Mouse (Mus musculus): ENCODE results near the gene Olfr109. TPM values are rescaled to one million over a fixed set of nuclear protein-coding genes. Genes with fewer than 3 reads are reported as not detected.

Gene Olfr109
- polyA plus RNA-seq (2012; rRNA removed) = not detected in 2 replicates

GRCm38 (mm10) chr17:37458616-37459015 lies at the start of gene Olfr109:
Gene Olfr109, plus strand, starts transcription at chr17:37458916.

GRCm38 (mm10) chr17:37445180-37445579 lies 13.5 kb upstream of the Olfr109 start, which contains the start of gene Olfr108:
Gene Olfr108, plus strand, starts transcription at chr17:37445480.

DNA sequence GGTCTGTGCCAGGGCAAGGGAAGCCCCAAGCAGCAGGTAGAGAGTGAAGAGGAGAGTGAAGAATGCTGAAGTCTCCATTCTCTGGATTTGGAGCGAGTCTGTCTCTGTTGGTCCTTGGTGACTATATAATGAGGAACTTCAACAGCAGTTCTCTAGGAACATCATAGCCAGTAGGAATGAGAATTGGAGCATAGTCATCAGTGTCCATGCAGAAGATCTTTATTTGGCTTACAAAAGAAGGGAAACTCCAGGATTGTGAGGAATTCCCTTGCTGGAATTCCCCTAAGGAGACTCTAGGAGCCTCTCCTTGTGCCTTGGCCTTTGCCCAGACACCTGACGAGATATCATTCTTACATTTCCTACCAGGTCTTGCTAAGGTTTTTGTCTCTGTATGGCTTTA lies 24.7 kb downstream of the Olfr109 start, which contains the start of gene H2-M2:
H2-M2 (minus strand) TSS at position 101 of the 400 bp plus-strand sequence.

DNA sequence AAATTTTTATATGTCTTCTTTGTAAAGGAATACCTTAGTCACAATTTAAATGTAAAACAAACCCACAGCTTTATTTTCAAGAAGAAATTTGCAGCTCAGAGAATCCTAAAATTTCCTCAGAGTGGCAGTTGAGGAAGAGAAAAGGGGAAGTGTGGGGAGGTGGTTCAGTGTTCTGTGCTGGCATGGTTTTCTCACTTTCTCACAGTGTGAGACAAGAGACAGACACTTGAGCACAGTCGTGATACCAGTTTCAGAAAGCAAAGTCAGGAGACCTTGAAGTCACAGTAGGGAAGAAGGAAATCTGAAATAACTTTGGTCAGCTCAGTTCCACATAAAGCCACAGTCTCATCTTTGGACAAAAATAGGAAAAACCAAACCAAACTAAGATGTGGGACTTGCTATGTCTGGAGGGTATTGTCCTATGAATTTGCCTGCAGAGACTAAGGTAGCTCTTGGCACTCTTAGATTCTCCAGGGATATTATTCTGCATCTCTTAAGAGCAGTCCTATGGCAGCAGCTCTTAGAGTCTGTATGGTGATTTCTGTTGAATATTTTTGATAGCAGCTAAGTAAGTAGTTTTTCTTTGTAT lies 33.3 kb downstream of the Olfr109 start, which contains the start of gene Olfr110:
Olfr110 (plus strand) TSS at position 539 of the 589 bp plus-strand sequence.

GRCm38 (mm10) chr17:37507730-37508129 lies 49.0 kb downstream of the Olfr109 start, which contains the start of gene Olfr111:
Gene Olfr111, plus strand, starts transcription at chr17:37508030.

Other genes with a start within 250 kb of the Olfr109 start
- not detected in 2 replicates for gene Olfr95, start 245.8 kb upstream of the Olfr109 start, polyA plus RNA-seq (2012; rRNA removed)
- gene Olfr96, start 238.8 kb upstream of the Olfr109 start, polyA plus RNA-seq (2012; rRNA removed) = not detected in 2 replicates
- not detected in 2 replicates for gene Olfr97, start 221.6 kb upstream of the Olfr109 start, polyA plus RNA-seq (2012; rRNA removed)
- not detected in 2 replicates for gene Olfr98, start 195.2 kb upstream of the Olfr109 start, polyA plus RNA-seq (2012; rRNA removed)
- gene H2-M3, start 188.7 kb upstream of the Olfr109 start, polyA plus RNA-seq (2012; rRNA removed) = 2.6 and 3.0 TPM in 2 replicates
- not detected in 2 replicates for gene Olfr99, start 175.5 kb upstream of the Olfr109 start, polyA plus RNA-seq (2012; rRNA removed)
- not detected in 2 replicates for gene Olfr101, start 154.6 kb upstream of the Olfr109 start, polyA plus RNA-seq (2012; rRNA removed)
- not detected in 2 replicates for gene Olfr102, start 141.9 kb upstream of the Olfr109 start, polyA plus RNA-seq (2012; rRNA removed)
- not detected in 2 replicates for gene Olfr103, start 119.2 kb upstream of the Olfr109 start, polyA plus RNA-seq (2012; rRNA removed)
- gene Olfr104-ps, start 99.3 kb upstream of the Olfr109 start, polyA plus RNA-seq (2012; rRNA removed) = not detected in 2 replicates
- gene Olfr105-ps, start 79.9 kb upstream of the Olfr109 start, polyA plus RNA-seq (2012; rRNA removed) = not detected in 2 replicates
- not detected in 2 replicates for gene Olfr106-ps, start 68.5 kb upstream of the Olfr109 start, polyA plus RNA-seq (2012; rRNA removed)
- gene Olfr107, start 59.7 kb upstream of the Olfr109 start, polyA plus RNA-seq (2012; rRNA removed) = not detected in 2 replicates
- gene Olfr108, start 13.4 kb upstream of the Olfr109 start, polyA plus RNA-seq (2012; rRNA removed) = not detected in 2 replicates
- gene H2-M2, start 24.6 kb downstream of the Olfr109 start, polyA plus RNA-seq (2012; rRNA removed) = 0.06 TPM in 1 of 2 replicates, not detected in the other
- 0.02 TPM in 1 of 2 replicates, not detected in the other for gene Olfr110, start 33.6 kb downstream of the Olfr109 start, polyA plus RNA-seq (2012; rRNA removed)
- gene Olfr111, start 49.1 kb downstream of the Olfr109 start, polyA plus RNA-seq (2012; rRNA removed) = 0.03 and 0.04 TPM in 2 replicates
- gene Olfr112, start 110.5 kb downstream of the Olfr109 start, polyA plus RNA-seq (2012; rRNA removed) = not detected in 2 replicates
- not detected in 2 replicates for gene Olfr113, start 118.7 kb downstream of the Olfr109 start, polyA plus RNA-seq (2012; rRNA removed)
- gene Olfr114, start 133.8 kb downstream of the Olfr109 start, polyA plus RNA-seq (2012; rRNA removed) = not detected in 2 replicates
- not detected in 2 replicates for gene Olfr115, start 168.2 kb downstream of the Olfr109 start, polyA plus RNA-seq (2012; rRNA removed)
- gene Olfr116, start 168.3 kb downstream of the Olfr109 start, polyA plus RNA-seq (2012; rRNA removed) = not detected in 2 replicates
- not detected in 2 replicates for gene Olfr117, start 204.9 kb downstream of the Olfr109 start, polyA plus RNA-seq (2012; rRNA removed)
- gene Olfr118, start 208.1 kb downstream of the Olfr109 start, polyA plus RNA-seq (2012; rRNA removed) = not detected in 2 replicates
- gene Olfr119, start 237.6 kb downstream of the Olfr109 start, polyA plus RNA-seq (2012; rRNA removed) = not detected in 2 replicates

Data from liver, embryonic 18 days (tissue).